Mouse (Mus musculus) ES-Bruce4 (cell line): ENCODE results near the gene Nfyc. TPM values are rescaled to one million over a fixed set of nuclear protein-coding genes. Genes with fewer than 3 reads are reported as not detected.

Experiments
- H3K27ac ChIP-seq: 2 replicates; pipeline ENCODE4 v1.5.1; 2012; ENCODE audit warnings: low read length, inconsistent platforms; ENCODE audit not compliant: insufficient read depth
- H3K27me3 ChIP-seq: 2 replicates; pipeline ENCODE4 v1.6.1; 2012; ENCODE audit warnings: mild to moderate bottlenecking, low read length, inconsistent platforms; ENCODE audit not compliant: control insufficient read depth, poor library complexity, insufficient read depth, severe bottlenecking
- H3K36me3 ChIP-seq: 2 replicates; pipeline ENCODE4 v1.6.1; 2012; ENCODE audit warnings: inconsistent platforms, mild to moderate bottlenecking, low read length, moderate library complexity; ENCODE audit not compliant: control insufficient read depth, poor library complexity, insufficient read depth, severe bottlenecking
- H3K4me1 ChIP-seq: one replicate; pipeline ENCODE4 v1.8.1; 2011; ENCODE audit warnings: low read length; ENCODE audit not compliant: control insufficient read depth, insufficient read depth
- H3K4me3 ChIP-seq: 2 replicates; pipeline ENCODE4 v1.5.1; 2011; ENCODE audit warnings: low read depth, mild to moderate bottlenecking, low read length
- H3K9ac ChIP-seq: 2 replicates; pipeline ENCODE4 v1.6.1; 2012; ENCODE audit warnings: low read depth, mild to moderate bottlenecking, inconsistent platforms; ENCODE audit not compliant: poor library complexity, severe bottlenecking
- H3K9me3 ChIP-seq: replicated peaks from 2 replicates; pipeline ENCODE4 v1.6.1; 2012; ENCODE audit warnings: mild to moderate bottlenecking, low read length, inconsistent platforms; ENCODE audit not compliant: control insufficient read depth, poor library complexity, insufficient read depth, severe bottlenecking
- CTCF ChIP-seq: IDR thresholded peaks from one replicate; pipeline ENCODE4 v1.8.1; 2011; ENCODE audit warnings: low read depth, low read length
- EP300 ChIP-seq: IDR thresholded peaks from 2 replicates; pipeline ENCODE4 v1.6.1; 2011; ENCODE audit warnings: low read depth, low read length; ENCODE audit not compliant: insufficient read depth
- POLR2A ChIP-seq: IDR thresholded peaks from one replicate; pipeline ENCODE4 v1.8.1; 2011; ENCODE audit warnings: low read length; ENCODE audit not compliant: insufficient read depth
- polyA plus RNA-seq: library from polyadenylated mRNA; stranded (reverse); fragments of >200 nt; gene quantifications from 2 replicates; pipeline ENCODE4 v1.2.4, GENCODE M21; 2011; ENCODE audit warnings: low read depth; ENCODE audit not compliant: missing spikeins, insufficient read depth, insufficient read length

The Nfyc gene
- polyA plus RNA-seq, 1 experiment: 40.1 TPM

DNA sequence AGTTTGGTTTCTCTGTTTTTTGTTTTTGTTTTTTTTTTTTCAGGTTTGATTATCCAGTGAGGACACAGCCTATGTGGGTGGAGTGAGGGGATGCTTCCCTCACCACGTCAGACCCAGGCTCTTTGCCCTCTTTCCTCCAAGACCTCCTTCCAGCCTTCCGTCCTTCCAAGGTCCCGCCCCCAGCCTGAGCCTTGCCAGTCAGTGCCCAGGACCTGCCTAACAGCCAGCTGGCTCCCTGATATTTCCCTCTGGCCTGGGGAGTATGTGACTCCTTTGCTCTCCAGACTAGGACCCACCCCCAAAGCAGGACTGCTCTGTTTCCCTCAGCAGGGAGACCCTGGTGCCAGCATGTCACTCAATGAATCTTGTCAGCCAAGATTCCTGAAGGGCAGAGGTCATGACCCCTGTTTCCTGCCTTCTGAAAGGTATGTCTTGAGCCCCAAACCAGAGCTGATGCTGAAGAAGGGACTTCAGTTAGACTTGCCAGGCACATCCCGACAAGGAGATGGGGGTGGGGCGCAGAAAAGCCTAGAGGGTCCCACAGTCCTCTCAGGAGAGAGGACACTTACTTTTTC is 105.8 kb downstream of the Nfyc start:
- Histone ChIP-seq H3K36me3 (no peaks in the 10 kb centered on the region), H3K9ac (no peak overlapping the region), H3K27me3 (no peaks in the 10 kb centered on the region), H3K4me1 (no peaks in the 10 kb centered on the region), H3K4me3 (no peak overlapping the region), H3K9me3 (no peaks in the 10 kb centered on the region), H3K27ac (no peak overlapping the region)
- TF ChIP-seq EP300: no peak
- no peak for TF ChIP-seq CTCF
- TF ChIP-seq POLR2A: no peak

DNA sequence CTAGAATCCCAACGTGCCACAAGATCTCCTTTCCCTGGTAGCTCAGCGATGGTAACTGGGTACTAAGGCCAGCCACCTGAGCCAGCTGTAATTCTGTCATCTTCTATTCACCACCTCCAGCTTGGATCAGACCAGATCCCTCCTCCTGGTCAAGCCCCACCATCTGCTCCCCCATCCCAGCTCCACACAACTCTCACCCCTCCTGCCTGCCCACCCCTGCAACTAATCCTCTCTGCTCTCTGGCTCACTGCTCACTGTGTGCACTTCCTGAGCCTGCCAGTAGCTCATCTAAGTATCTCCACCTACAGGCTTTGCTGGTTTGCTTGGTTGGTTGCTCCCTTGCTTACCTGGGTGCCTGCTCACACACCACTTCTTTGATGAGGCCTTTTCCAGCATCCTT is 109.8 kb downstream of the Nfyc start:
- H3K27me3 ChIP-seq: no peaks in the 10 kb centered on the region
- H3K9me3 ChIP-seq: no peaks in the 10 kb centered on the region
- H3K36me3 ChIP-seq: no peaks in the 10 kb centered on the region
- no peak overlapping the region for H3K27ac ChIP-seq
- no peak overlapping the region for H3K4me3 ChIP-seq
- TF ChIP-seq CTCF (no peak), EP300 (no peak), POLR2A (no peak)
- H3K9ac ChIP-seq: no peak overlapping the region
- no peaks in the 10 kb centered on the region for H3K4me1 ChIP-seq

DNA sequence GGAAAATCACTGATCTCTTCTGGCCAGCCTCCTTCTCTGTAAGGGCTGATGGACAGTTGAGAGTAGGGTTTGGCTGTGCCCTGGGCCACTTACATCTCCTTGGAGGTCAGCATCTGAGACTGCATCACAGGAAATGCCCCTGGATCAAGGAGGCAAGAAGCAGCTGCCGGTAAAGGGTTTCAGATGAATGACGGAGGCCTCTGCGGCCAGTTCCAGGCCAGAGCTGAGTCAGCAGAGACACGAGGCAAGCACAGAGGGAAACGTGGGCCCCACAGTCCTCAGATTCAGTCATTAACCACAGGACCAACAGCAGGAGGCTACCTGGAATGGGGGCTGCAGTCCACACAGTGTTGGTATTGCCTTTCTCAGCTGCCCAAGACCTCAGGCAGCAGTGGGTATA is 112.2 kb downstream of the Nfyc start:
- Histone ChIP-seq H3K4me1 (no peaks in the 10 kb centered on the region), H3K27ac (no peak overlapping the region), H3K36me3 (no peaks in the 10 kb centered on the region), H3K9ac (no peak overlapping the region), H3K4me3 (no peak overlapping the region), H3K9me3 (no peaks in the 10 kb centered on the region), H3K27me3 (no peaks in the 10 kb centered on the region)
- TF ChIP-seq EP300: no peak
- TF ChIP-seq CTCF: no peak
- no peak for TF ChIP-seq POLR2A

DNA sequence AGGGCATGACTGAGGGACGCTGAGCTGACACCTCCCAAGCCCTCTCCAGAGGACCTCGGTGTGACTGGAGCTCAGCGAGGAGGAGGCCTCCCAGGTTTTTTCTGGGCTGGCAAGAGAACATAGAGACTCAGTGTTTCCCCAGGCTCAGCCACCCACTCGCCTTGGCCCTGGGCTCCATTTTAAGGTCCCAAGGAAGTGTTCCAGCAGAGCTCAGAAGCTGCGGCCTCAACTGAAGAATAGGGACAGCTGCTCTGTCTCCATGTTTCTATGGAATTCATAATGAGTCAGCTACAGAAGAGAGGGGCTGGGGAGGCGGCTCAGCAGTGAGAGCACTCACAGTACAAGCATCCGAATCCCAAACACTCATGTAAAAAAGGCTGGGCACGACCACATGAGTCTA is 113.8 kb downstream of the Nfyc start:
- no peak overlapping the region for H3K9ac ChIP-seq
- no peak overlapping the region for H3K27ac ChIP-seq
- no peaks in the 10 kb centered on the region for H3K27me3 ChIP-seq
- no peak for TF ChIP-seq CTCF
- TF ChIP-seq POLR2A: no peak
- no peak for TF ChIP-seq EP300
- no peaks in the 10 kb centered on the region for H3K36me3 ChIP-seq
- H3K9me3 ChIP-seq: no peaks in the 10 kb centered on the region
- no peaks in the 10 kb centered on the region for H3K4me1 ChIP-seq
- no peak overlapping the region for H3K4me3 ChIP-seq

DNA sequence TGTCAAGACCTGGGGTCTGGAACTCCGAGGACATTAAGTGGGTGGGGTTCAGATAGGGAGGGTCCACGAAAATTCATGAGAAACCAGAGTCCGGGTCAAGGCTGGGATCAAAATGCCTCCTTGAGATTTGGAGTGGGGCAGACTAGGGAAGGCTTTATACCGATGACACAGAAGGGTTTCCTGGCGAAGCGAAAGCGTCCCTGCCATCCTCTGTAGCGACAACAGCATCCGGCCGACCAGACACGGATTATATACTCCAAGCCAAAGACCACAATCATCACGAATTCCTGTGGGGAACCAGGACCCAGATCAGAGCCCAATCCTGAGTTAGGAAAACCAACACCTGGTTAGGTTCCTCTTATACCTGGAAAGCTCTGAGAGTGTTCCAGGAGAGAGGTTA is 114.6 kb downstream of the Nfyc start:
- no peaks in the 10 kb centered on the region for H3K36me3 ChIP-seq
- H3K4me3 ChIP-seq: peak overlapping the region; percentile 28
- no peaks in the 10 kb centered on the region for H3K27me3 ChIP-seq
- H3K9ac ChIP-seq: no peak overlapping the region
- H3K27ac ChIP-seq: no peak overlapping the region
- no peaks in the 10 kb centered on the region for H3K9me3 ChIP-seq
- TF ChIP-seq POLR2A (no peak), CTCF (no peak), EP300 (no peak)
- no peaks in the 10 kb centered on the region for H3K4me1 ChIP-seq

DNA sequence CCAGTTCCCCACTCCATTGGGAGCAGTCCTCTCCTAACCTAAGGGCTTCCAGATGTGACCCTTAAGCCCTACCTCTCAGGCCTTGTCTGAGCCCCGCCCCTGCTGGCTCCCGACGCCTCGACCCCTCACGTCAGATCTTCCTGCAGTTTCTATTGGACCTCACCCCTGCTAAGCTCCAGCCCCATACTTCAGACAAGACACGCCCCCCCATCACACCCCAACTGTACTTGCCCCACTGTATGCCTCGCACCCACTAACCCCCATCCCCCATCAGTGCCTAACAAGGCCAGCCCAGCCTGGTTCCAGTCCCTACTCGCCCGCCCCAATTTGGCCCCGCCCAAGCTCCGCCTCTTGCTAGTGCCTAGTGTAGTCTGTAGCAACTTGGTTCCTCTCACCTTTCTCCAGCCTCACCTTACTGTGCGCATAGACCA is 115.2 kb downstream of the Nfyc start:
- Histone ChIP-seq H3K9me3 (no peaks in the 10 kb centered on the region), H3K9ac (no peak overlapping the region), H3K4me3 (peak overlapping the region; percentile 28), H3K4me1 (no peaks in the 10 kb centered on the region), H3K27ac (no peak overlapping the region), H3K27me3 (no peaks in the 10 kb centered on the region), H3K36me3 (no peaks in the 10 kb centered on the region)
- TF ChIP-seq CTCF (no peak), EP300 (0 out of 2 replicates have a peak, but pooled peaks have one; percentile 32), POLR2A (no peak)
